Mouse (Mus musculus) stomach, embryonic 15.5 days (tissue): ENCODE data around the gene Cd302. TPM values are rescaled to one million over a fixed set of nuclear protein-coding genes. Genes with fewer than 3 reads are reported as not detected.

Experiments used
- ATAC-seq: fragments of 200-750 bp; cut with Nextera tagmentation; 2 replicates; pipeline ENCODE4 v1.8.0; 2017; ENCODE audit warnings: low read depth, moderate number of reproducible peaks, moderate TSS enrichment; ENCODE audit not compliant: insufficient read depth, low FRiP score
- H3K27ac ChIP-seq: fragments of 300-500 bp; sonication (generic); 2 replicates; pipeline ENCODE4 v1.5.1; 2015; ENCODE audit warnings: mild to moderate bottlenecking, inconsistent platforms
- H3K27me3 ChIP-seq: fragments of 300-500 bp; sonication (generic); replicated peaks from 2 replicates; pipeline ENCODE4 v1.6.1; 2015; ENCODE audit warnings: inconsistent platforms
- H3K36me3 ChIP-seq: fragments of 300-500 bp; sonication (generic); 2 replicates; pipeline ENCODE4 v1.6.1; 2015; ENCODE audit warnings: inconsistent platforms
- H3K4me1 ChIP-seq: fragments of 300-500 bp; sonication (generic); 2 replicates; pipeline ENCODE4 v1.6.1; 2015; ENCODE audit warnings: inconsistent platforms
- H3K4me2 ChIP-seq: fragments of 300-500 bp; sonication (generic); 2 replicates; pipeline ENCODE4 v1.6.1; 2015; ENCODE audit warnings: mild to moderate bottlenecking, inconsistent platforms
- H3K4me3 ChIP-seq: fragments of 300-500 bp; sonication (generic); replicated peaks from 2 replicates; pipeline ENCODE4 v1.5.1; 2015; ENCODE audit warnings: inconsistent platforms
- H3K9ac ChIP-seq: fragments of 300-500 bp; sonication (generic); 2 replicates; pipeline ENCODE4 v1.6.1; 2015; ENCODE audit warnings: inconsistent platforms
- H3K9me3 ChIP-seq: fragments of 300-500 bp; sonication (generic); 2 replicates; pipeline ENCODE4 v1.6.1; 2016; ENCODE audit warnings: inconsistent platforms
- WGBS: fragments of 180-500 bp; shearing (Covaris S2); methylation state at CpG from one replicate; pipeline ENCODE4 v1.1.7; 2015; 5-methylcytosine and 5-hydroxymethylcytosine counted together
- polyA plus RNA-seq: library from polyadenylated mRNA; unstranded; fragments of >200 nt; fragmentation: Nextera tagmentation; extraction: Ambion mirVana; gene quantifications from 2 replicates; pipeline ENCODE4 v1.2.1, GENCODE M21; 2015

Cd302 gene
- polyA plus RNA-seq, 1 experiment from 2014 or later, result 39.6 TPM

GRCm38 (mm10) chr2:60283751-60284466 is 379 bp downstream of the Cd302 start:
- peak; percentile 75 for ATAC-seq
- Histone ChIP-seq H3K36me3 (no peaks in the 10 kb centered on the region), H3K9me3 (no peaks in the 10 kb centered on the region), H3K9ac (peak overlapping the region; percentile 27; the same call in 1 of the 2 replicates), H3K4me1 (no peaks in the 10 kb centered on the region), H3K4me2 (peak overlapping the region; percentile 87), H3K27ac (peak overlapping the region; percentile 45), H3K27me3 (no peaks in the 10 kb centered on the region), H3K4me3 (peak overlapping the region; percentile 46)
- WGBS, result under 1% methylated on average over 42 of the region's 42 CpGs

GRCm38 (mm10) chr2:60283208-60283750 is 1.0 kb downstream of the Cd302 start:
- Histone ChIP-seq H3K27ac (peak overlapping the region; percentile 45; the same call in 1 of the 2 replicates), H3K9ac (peak overlapping the region; percentile 27; the same call in 1 of the 2 replicates), H3K9me3 (no peaks in the 10 kb centered on the region), H3K4me1 (no peaks in the 10 kb centered on the region), H3K36me3 (no peaks in the 10 kb centered on the region), H3K4me3 (peak overlapping the region; percentile 46), H3K4me2 (peak overlapping the region; percentile 87), H3K27me3 (no peaks in the 10 kb centered on the region)
- no peak for ATAC-seq
- 13% methylated on average over 9 of the region's 9 CpGs for whole genome bisulfite sequencing

- Histone ChIP-seq H3K4me2 (peak overlapping the region; percentile 87; the same call in 1 of the 2 replicates), H3K9ac (no peak overlapping the region), H3K9me3 (no peaks in the 10 kb centered on the region), H3K27me3 (no peaks in the 10 kb centered on the region), H3K4me3 (no peak overlapping the region), H3K27ac (no peak overlapping the region), H3K4me1 (no peaks in the 10 kb centered on the region), H3K36me3 (no peaks in the 10 kb centered on the region)
- ATAC-seq, result no peak
- WGBS, result 62% methylated on average over 4 of the region's 4 CpGs
These were observed 1.7 kb downstream of the Cd302 start for GRCm38 (mm10) chr2:60282625-60283024.

GRCm38 (mm10) chr2:60278627-60279026 is 5.7 kb downstream of the Cd302 start:
- Histone ChIP-seq H3K4me1 (no peaks in the 10 kb centered on the region), H3K27ac (no peak overlapping the region), H3K36me3 (no peaks in the 10 kb centered on the region), H3K9ac (no peak overlapping the region), H3K4me3 (no peak overlapping the region), H3K4me2 (no peak overlapping the region), H3K9me3 (no peaks in the 10 kb centered on the region), H3K27me3 (no peaks in the 10 kb centered on the region)
- 86% methylated on average over 4 of the region's 4 CpGs for WGBS
- no peak for ATAC-seq

- Histone ChIP-seq H3K4me2 (no peak overlapping the region), H3K4me3 (no peak overlapping the region), H3K9me3 (no peaks in the 10 kb centered on the region), H3K27me3 (no peaks in the 10 kb centered on the region), H3K36me3 (no peaks in the 10 kb centered on the region), H3K9ac (no peak overlapping the region), H3K4me1 (no peaks in the 10 kb centered on the region), H3K27ac (no peak overlapping the region)
- ATAC-seq, result no peak
- 91% methylated on average over 14 of the region's 14 CpGs for WGBS
These were observed 14.3 kb downstream of the Cd302 start for GRCm38 (mm10) chr2:60269856-60270479.

GRCm38 (mm10) chr2:60267567-60267966 is 16.7 kb downstream of the Cd302 start:
- H3K4me1 ChIP-seq, result no peaks in the 10 kb centered on the region
- H3K9ac ChIP-seq, result no peak overlapping the region
- H3K27ac ChIP-seq, result no peak overlapping the region
- no peak overlapping the region for H3K4me3 ChIP-seq
- no peak for ATAC-seq
- WGBS, result 53% methylated on average over 1 of the region's 1 CpGs
- H3K4me2 ChIP-seq, result no peak overlapping the region
- H3K9me3 ChIP-seq, result no peaks in the 10 kb centered on the region
- no peaks in the 10 kb centered on the region for H3K36me3 ChIP-seq
- no peaks in the 10 kb centered on the region for H3K27me3 ChIP-seq

- ATAC-seq, result no peak
These were observed 23.5 kb downstream of the Cd302 start for GRCm38 (mm10) chr2:60260621-60261350.

GRCm38 (mm10) chr2:60259186-60259585 is 25.1 kb downstream of the Cd302 start:
- Histone ChIP-seq H3K9ac (no peak overlapping the region), H3K4me3 (no peak overlapping the region), H3K36me3 (no peaks in the 10 kb centered on the region), H3K9me3 (no peaks in the 10 kb centered on the region), H3K27ac (no peak overlapping the region), H3K27me3 (no peaks in the 10 kb centered on the region), H3K4me1 (no peaks in the 10 kb centered on the region), H3K4me2 (no peak overlapping the region)
- ATAC-seq, result no peak
- 91% methylated on average over 5 of the region's 5 CpGs for WGBS

More at GRCm38 (mm10) chr2:60260621-60261350, 23.5 kb downstream of the Cd302 start:
- no peak overlapping the region for H3K4me3 ChIP-seq
- H3K27ac ChIP-seq, result no peak overlapping the region
- no peaks in the 10 kb centered on the region for H3K36me3 ChIP-seq
- WGBS, result 76% methylated on average over 5 of the region's 5 CpGs
- no peaks in the 10 kb centered on the region for H3K27me3 ChIP-seq
- no peak overlapping the region for H3K9ac ChIP-seq
- H3K9me3 ChIP-seq, result no peaks in the 10 kb centered on the region
- no peaks in the 10 kb centered on the region for H3K4me1 ChIP-seq
- no peak overlapping the region for H3K4me2 ChIP-seq

- no peak overlapping the region for H3K27ac ChIP-seq
- no peak for ATAC-seq
- H3K9me3 ChIP-seq, result no peaks in the 10 kb centered on the region
- H3K4me3 ChIP-seq, result no peak overlapping the region
- H3K4me2 ChIP-seq, result no peak overlapping the region
- no peak overlapping the region for H3K9ac ChIP-seq
- H3K36me3 ChIP-seq, result no peaks in the 10 kb centered on the region
- 75% methylated on average over 2 of the region's 2 CpGs for WGBS
- no peaks in the 10 kb centered on the region for H3K4me1 ChIP-seq
- no peaks in the 10 kb centered on the region for H3K27me3 ChIP-seq
These were observed 27.5 kb downstream of the Cd302 start for GRCm38 (mm10) chr2:60256751-60257150.

- Histone ChIP-seq H3K4me1 (no peaks in the 10 kb centered on the region), H3K4me3 (no peak overlapping the region), H3K27ac (no peak overlapping the region), H3K9ac (no peak overlapping the region), H3K27me3 (no peaks in the 10 kb centered on the region), H3K9me3 (no peaks in the 10 kb centered on the region), H3K4me2 (no peak overlapping the region), H3K36me3 (peaks cover 11% of the 10 kb centered on the region; the same call in 1 of the 2 replicates)
- ATAC-seq, result no peak
These were observed 30.8 kb downstream of the Cd302 start for GRCm38 (mm10) chr2:60253506-60253905.

GRCm38 (mm10) chr2:60252782-60253181 is 31.5 kb downstream of the Cd302 start:
- Histone ChIP-seq H3K27ac (no peak overlapping the region), H3K9me3 (no peaks in the 10 kb centered on the region), H3K4me3 (no peak overlapping the region), H3K4me1 (no peaks in the 10 kb centered on the region), H3K36me3 (peaks cover 11% of the 10 kb centered on the region; the same call in 1 of the 2 replicates), H3K27me3 (no peaks in the 10 kb centered on the region), H3K4me2 (no peak overlapping the region), H3K9ac (no peak overlapping the region)
- WGBS, result 80% methylated on average over 4 of the region's 4 CpGs
- ATAC-seq, result no peak

GRCm38 (mm10) chr2:60234506-60234905 is 49.8 kb downstream of the Cd302 start:
- no peak overlapping the region for H3K4me2 ChIP-seq

More at GRCm38 (mm10) chr2:60234506-60234905, 49.8 kb downstream of the Cd302 start:
- 88% methylated on average over 7 of the region's 7 CpGs for WGBS
- H3K27me3 ChIP-seq, result no peaks in the 10 kb centered on the region
- no peak for ATAC-seq
- H3K4me1 ChIP-seq, result no peaks in the 10 kb centered on the region
- no peak overlapping the region for H3K9ac ChIP-seq
- H3K27ac ChIP-seq, result no peak overlapping the region
- no peaks in the 10 kb centered on the region for H3K9me3 ChIP-seq
- H3K36me3 ChIP-seq, result peaks cover 26% of the 10 kb centered on the region; the same call in 1 of the 2 replicates
- H3K4me3 ChIP-seq, result no peak overlapping the region
